Mouse (Mus musculus) olfactory bulb, adult 2 months (tissue): ENCODE data around the gene Pkdcc. TPM values are rescaled to one million over a fixed set of nuclear protein-coding genes. Genes with fewer than 3 reads are reported as not detected.

ENCODE experiments used
- H3K27ac ChIP-seq: fragments of 200-500 bp; 2 replicates; pipeline ENCODE4 v1.5.1; 2012; ENCODE audit warnings: low read depth, low read length; ENCODE audit not compliant: insufficient read depth
- H3K4me1 ChIP-seq: fragments of 200-500 bp; 2 replicates; pipeline ENCODE4 v1.6.1; 2012; ENCODE audit warnings: low read length; ENCODE audit not compliant: control insufficient read depth, insufficient read depth
- H3K4me3 ChIP-seq: fragments of 200-500 bp; 2 replicates; pipeline ENCODE4 v1.5.1; 2012; ENCODE audit warnings: mild to moderate bottlenecking, low read depth, low read length, moderate library complexity; ENCODE audit not compliant: insufficient read depth
- CTCF ChIP-seq: fragments of 200-500 bp; IDR thresholded peaks from 2 replicates; pipeline ENCODE4 v1.5.1; 2012; ENCODE audit warnings: low read depth, mild to moderate bottlenecking, low read length, moderate library complexity; ENCODE audit not compliant: insufficient read depth
- POLR2A ChIP-seq: fragments of 200-500 bp; IDR thresholded peaks from 2 replicates; pipeline ENCODE4 v1.6.1; 2012; ENCODE audit warnings: mild to moderate bottlenecking, low read depth, low read length, moderate library complexity; ENCODE audit not compliant: insufficient read depth
- WGBS: fragments of 180-500 bp; shearing (Covaris S2); methylation state at CpG from one replicate; pipeline ENCODE4 v1.1.7; 2018; 5-methylcytosine and 5-hydroxymethylcytosine counted together
- polyA plus RNA-seq: library from polyadenylated mRNA; stranded (reverse); fragments of >200 nt; gene quantifications from 2 replicates; pipeline ENCODE4 v1.2.4, GENCODE M21; 2012; ENCODE audit warnings: low replicate concordance; ENCODE audit not compliant: missing spikeins, insufficient read depth, insufficient read length

The Pkdcc gene
- polyA plus RNA-seq, 1 experiment: not detected

DNA sequence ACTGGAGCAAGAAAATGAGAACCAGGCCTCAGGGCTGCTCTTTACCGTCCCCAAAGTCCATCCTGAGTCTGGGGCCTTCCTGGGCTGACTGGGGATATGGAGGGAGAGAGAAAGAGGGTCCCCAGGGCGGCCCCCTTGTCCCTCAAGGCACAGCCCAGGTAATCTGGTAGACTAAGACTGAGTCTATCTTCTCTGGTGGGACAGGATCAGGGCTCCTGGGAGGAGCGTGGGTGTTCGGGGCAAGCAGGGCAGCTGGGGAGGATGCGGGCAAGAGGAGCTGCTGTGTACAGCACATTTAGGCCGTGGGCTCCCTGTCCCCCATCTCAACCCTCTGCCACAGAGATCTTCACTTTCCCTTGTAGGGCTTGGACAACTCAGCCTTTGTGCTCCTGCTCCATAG lies 3.6 kb downstream of the Pkdcc start:
- WGBS: 84% methylated on average over 6 of the region's 6 CpGs
- Histone ChIP-seq H3K4me3 (no peak overlapping the region), H3K27ac (no peak overlapping the region), H3K4me1 (peaks cover 24% of the 10 kb centered on the region)
- no peak for TF ChIP-seq CTCF
- no peak for TF ChIP-seq POLR2A

- no peak for TF ChIP-seq CTCF
- no peak for TF ChIP-seq POLR2A
- no peak overlapping the region for H3K27ac ChIP-seq
- H3K4me1 ChIP-seq: peaks cover 23% of the 10 kb centered on the region
- H3K4me3 ChIP-seq: no peak overlapping the region
- WGBS: 82% methylated on average over 14 of the region's 14 CpGs
Measured at GRCm38 (mm10) chr17:83219351-83220287, 4.5 kb downstream of the Pkdcc start.

DNA sequence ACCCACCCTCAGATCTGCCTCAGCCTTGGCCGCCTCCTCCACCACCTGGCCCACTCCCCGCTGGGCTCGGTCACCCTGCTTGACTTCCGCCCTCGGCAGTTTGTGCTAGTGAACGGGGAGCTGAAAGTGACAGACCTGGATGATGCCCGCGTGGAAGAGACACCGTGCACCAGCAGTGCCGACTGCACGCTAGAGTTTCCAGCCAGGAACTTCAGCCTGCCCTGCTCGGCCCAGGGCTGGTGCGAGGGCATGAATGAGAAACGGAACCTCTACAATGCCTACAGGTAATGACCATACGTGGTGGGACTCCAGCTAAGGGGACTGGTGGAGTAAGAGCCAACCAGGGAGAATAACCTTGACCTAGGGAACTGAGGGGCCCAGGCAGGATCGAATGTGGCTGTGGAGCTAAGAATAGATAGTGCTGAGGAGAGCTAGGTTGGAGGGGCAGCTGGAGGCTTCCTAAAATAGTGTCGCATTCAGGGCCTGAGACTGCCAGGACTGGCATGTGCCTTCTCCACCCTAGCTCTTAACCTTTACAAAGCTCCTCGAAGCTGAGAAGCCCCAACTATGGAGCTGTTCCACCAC lies 6.0 kb downstream of the Pkdcc start:
- 92% methylated on average over 18 of the region's 18 CpGs for WGBS

DNA sequence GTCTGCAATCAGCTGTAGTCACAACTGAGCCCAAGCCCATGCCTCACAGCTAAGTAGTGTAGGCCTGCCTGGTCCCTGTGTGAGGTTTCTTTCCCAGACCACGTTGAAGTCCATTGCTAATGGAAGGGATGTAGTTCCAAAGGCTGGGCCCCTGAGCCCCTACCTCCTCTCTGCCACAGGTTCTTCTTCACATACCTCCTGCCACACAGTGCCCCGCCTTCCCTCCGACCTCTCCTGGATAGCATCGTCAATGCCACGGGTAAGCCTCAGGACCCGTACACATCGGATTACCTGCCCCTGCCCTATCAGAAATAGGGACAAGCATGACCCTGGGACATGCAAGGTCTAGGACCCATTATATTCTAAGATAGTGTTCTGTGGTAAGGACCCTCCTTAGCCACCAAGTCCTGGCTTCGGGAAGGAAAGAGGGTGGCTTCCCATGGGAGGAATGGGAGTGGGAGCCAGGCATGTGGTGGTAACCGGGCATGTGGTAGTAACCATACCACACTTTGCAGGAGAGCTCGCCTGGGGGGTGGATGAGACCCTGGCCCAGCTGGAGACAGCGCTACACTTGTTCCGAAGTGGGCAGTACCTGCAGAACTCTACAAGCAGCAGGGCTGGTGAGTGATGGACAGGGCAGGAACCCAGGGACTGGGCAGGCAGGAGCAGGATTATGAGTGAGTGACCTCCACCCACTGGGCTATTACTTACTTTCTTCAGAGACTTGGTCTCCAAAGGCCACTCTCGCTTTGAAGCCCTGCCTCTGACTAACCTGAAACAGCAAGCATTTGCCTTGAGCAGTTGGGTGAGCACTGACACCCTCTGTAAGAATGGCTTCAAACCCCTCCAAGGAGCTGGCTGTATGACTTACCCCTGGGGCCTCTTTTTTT lies 6.8 kb downstream of the Pkdcc start:
- Histone ChIP-seq H3K4me3 (no peak overlapping the region), H3K27ac (no peak overlapping the region), H3K4me1 (peaks cover 16% of the 10 kb centered on the region)
- TF ChIP-seq POLR2A: no peak
- WGBS: 93% methylated on average over 13 of the region's 13 CpGs

More for the DNA sequence above, 6.0 kb downstream of the Pkdcc start:
- no peak overlapping the region for H3K27ac ChIP-seq
- no peak overlapping the region for H3K4me3 ChIP-seq
- TF ChIP-seq CTCF (no peak), POLR2A (no peak)
- peaks cover 20% of the 10 kb centered on the region for H3K4me1 ChIP-seq

DNA sequence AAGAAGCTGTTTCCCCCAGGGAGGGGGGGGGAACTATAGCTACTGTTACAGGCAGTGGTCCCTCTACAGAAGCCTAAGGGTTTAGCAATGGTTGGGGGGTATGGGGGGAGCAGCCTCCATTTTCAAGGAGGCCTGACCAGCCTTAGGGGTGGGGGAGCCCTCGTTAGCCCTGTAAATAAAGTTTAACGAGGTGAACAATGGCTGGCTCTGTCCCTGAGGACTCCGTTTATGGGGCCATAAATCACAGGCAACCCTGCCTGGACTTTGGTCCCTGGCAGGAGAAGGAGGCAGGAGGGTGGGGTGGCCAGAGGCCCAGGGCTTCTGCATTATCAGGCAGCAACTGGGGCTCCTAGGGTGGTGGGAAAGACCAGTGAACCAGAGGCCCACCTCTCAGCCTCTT lies 7.6 kb downstream of the Pkdcc start:
- 64% methylated on average over 3 of the region's 3 CpGs for WGBS
- TF ChIP-seq POLR2A (no peak), CTCF (no peak)
- no peak overlapping the region for H3K4me3 ChIP-seq
- no peak overlapping the region for H3K27ac ChIP-seq
- peaks cover 17% of the 10 kb centered on the region for H3K4me1 ChIP-seq

DNA sequence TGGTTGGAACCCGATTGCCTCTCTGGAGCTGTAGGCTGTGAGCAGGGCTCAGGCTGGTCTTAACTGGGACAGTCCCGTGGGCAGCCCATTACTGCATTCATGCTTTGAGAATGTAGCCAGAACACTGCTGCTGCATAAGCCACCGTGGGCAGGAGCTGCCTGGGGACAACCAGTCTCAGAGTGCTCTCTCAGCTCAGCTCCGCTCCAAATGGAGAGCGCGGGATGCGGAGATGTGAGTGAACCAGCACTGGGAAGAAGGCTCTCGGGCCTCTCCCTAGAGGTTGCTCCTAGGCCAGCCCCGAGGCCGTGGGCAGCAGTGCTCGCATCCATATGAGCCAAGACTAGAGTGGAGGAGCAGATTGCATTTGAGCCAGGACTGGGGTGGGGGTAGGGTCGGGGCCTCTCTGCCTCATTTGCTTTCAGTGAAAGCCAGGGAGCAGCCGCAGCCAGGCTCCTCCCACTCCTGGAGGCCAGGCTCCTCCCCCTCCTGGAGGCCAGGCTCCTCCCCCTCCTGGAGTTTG lies 9.4 kb downstream of the Pkdcc start:
- Histone ChIP-seq H3K4me3 (no peak overlapping the region), H3K4me1 (peaks cover 8% of the 10 kb centered on the region; the same call in 1 of the 2 replicates), H3K27ac (no peak overlapping the region)
- WGBS: 66% methylated on average over 13 of the region's 13 CpGs
- no peak for TF ChIP-seq POLR2A
- TF ChIP-seq CTCF: no peak

DNA sequence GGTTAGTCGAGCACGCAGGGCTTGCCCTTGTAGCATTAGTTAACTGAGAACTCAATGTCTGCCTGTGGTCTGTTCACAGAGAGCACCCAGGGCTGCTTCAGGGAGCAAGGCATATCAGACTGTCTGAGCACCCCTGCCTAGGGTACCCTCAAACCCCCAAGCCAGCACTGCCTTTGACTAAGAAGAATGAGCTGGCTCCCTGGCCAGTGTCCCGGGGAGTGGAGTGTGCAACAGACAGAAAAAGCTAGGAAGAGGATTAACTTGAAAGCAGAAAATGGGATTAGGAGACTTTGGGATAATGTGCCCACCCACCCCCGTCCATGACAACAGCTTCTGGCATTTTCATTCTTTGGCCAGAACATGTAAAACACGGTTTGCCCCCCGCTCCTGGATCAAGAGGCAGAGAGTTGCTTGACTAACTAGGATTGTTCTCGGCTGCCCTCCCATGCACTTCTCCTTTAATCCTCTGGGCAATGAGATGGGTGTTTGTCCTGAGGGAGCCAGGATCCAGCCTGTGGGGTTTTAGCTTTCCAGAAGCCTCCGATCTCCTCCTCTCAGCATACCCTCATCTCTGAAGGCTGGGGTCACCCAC lies 11.4 kb downstream of the Pkdcc start:
- 59% methylated on average over 8 of the region's 8 CpGs for WGBS
- no peak for TF ChIP-seq CTCF
- TF ChIP-seq POLR2A: no peak
- no peak overlapping the region for H3K4me3 ChIP-seq
- H3K27ac ChIP-seq: no peak overlapping the region
- peaks cover 8% of the 10 kb centered on the region; the same call in 1 of the 2 replicates for H3K4me1 ChIP-seq

DNA sequence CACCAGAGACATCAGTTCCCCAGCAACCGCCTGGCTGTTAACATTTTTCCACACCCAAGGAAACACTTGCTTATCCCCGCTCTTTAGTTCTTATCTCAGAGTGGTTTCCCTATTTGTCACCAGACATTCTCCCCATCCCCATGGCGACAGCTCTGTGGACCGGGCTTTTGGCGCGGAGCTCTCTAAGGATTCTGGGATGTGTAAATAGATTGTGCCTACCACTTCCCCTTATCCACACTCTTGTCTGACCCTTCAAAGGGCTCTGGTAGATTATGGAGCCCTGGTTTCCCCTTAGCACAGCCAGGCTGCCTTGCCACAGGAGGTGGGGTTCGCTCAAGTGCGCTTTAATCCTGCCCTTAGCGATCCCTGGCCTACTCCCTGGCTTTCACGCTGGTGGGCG lies 16.3 kb downstream of the Pkdcc start:
- 73% methylated on average over 11 of the region's 11 CpGs for WGBS
- Histone ChIP-seq H3K4me3 (no peak overlapping the region), H3K27ac (no peak overlapping the region), H3K4me1 (0 out of 2 replicates have a peak, but pooled peaks cover 5% of the 10 kb centered on the region)
- no peak for TF ChIP-seq CTCF
- TF ChIP-seq POLR2A: no peak
